Mouse (Mus musculus) hindbrain, embryonic 13.5 days (tissue): ENCODE data around the gene Fndc10. TPM values are rescaled to one million over a fixed set of nuclear protein-coding genes. Genes with fewer than 3 reads are reported as not detected.
A peak's percentile ranks its signal among the peaks of the same experiment; 100 is the strongest.
"Not testable (repeated sequence)": the region's sequence is repeated elsewhere in the genome, so short reads cannot be mapped to it uniquely, and the experiment has no call there.

ENCODE experiments used
- ATAC-seq: fragments of 200-750 bp; cut with Nextera tagmentation; 2 replicates; pipeline ENCODE4 v1.8.0; 2017; ENCODE audit warnings: moderate TSS enrichment; ENCODE audit not compliant: low FRiP score
- H3K27ac ChIP-seq: fragments of 300-500 bp; sonication (generic); 2 replicates; pipeline ENCODE4 v1.5.1; 2015; ENCODE audit warnings: inconsistent platforms, mild to moderate bottlenecking, moderate library complexity
- H3K27me3 ChIP-seq: fragments of 300-500 bp; sonication (generic); 2 replicates; pipeline ENCODE4 v1.6.1; 2015; ENCODE audit warnings: mild to moderate bottlenecking, inconsistent platforms
- H3K36me3 ChIP-seq: fragments of 300-500 bp; sonication (generic); 2 replicates; pipeline ENCODE4 v1.6.1; 2015; ENCODE audit warnings: mild to moderate bottlenecking, inconsistent platforms
- H3K4me1 ChIP-seq: fragments of 300-500 bp; sonication (generic); replicated peaks from 2 replicates; pipeline ENCODE4 v1.6.1; 2015; ENCODE audit warnings: inconsistent platforms
- H3K4me2 ChIP-seq: fragments of 300-500 bp; sonication (generic); 2 replicates; pipeline ENCODE4 v1.6.1; 2015; ENCODE audit warnings: inconsistent platforms, mild to moderate bottlenecking, moderate library complexity
- H3K4me3 ChIP-seq: fragments of 300-500 bp; sonication (generic); 2 replicates; pipeline ENCODE4 v1.5.1; 2015; ENCODE audit warnings: mild to moderate bottlenecking, inconsistent platforms
- H3K9ac ChIP-seq: fragments of 300-500 bp; sonication (generic); 2 replicates; pipeline ENCODE4 v1.6.1; 2015; ENCODE audit warnings: mild to moderate bottlenecking, inconsistent platforms
- H3K9me3 ChIP-seq: fragments of 300-500 bp; sonication (generic); 2 replicates; pipeline ENCODE4 v1.6.1; 2016; ENCODE audit warnings: inconsistent platforms
- WGBS: fragments of 180-500 bp; shearing (Covaris S2); methylation state at CpG from one replicate; pipeline ENCODE4 v1.1.7; 2015; 5-methylcytosine and 5-hydroxymethylcytosine counted together
- polyA plus RNA-seq: library from polyadenylated mRNA; unstranded; fragments of >200 nt; fragmentation: Nextera tagmentation; extraction: Ambion mirVana; gene quantifications from 2 replicates; pipeline ENCODE4 v1.2.1, GENCODE M21; 2015

Fndc10 gene
- 7.5 and 7.9 TPM in 2 replicates for polyA plus RNA-seq

DNA sequence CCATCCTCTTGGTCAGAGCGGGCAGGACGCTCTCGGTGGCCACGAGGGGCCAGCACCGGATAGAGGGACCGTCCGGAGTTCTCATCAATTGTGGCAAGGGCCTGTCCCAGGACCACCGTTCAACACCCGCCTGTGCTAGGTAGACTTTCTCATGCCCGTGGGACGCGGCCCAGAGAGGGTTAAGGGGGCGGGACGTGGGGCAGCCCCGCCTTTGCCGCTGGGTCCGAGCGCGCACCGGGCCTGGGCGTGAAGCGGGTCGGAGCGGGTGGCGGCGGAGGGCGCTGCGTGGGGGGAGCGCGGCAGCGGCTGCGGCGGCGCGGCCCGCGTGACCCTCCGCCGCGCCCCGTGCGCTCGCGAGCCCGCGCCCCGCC, at the start of gene Fndc10:
Gene Fndc10, plus strand, starts transcription at position 232 of the 371 bp plus-strand sequence.
- Histone ChIP-seq H3K9me3 (no peaks in the 10 kb centered on the region), H3K4me2 (peak within 1 kb of the TSS; percentile 90), H3K4me3 (peak within 1 kb of the TSS; percentile 65), H3K4me1 (peaks cover 28% of the 10 kb centered on the region), H3K36me3 (no peaks in the 10 kb centered on the region), H3K27ac (peak within 1 kb of the TSS; percentile 96), H3K9ac (peak within 1 kb of the TSS; percentile 86), H3K27me3 (peaks cover 23% of the 10 kb centered on the region)
- under 1% methylated on average over 36 of the region's 47 CpGs for WGBS
- peak; percentile 86 for ATAC-seq

GRCm38 (mm10) chr4:155645308-155645707, 48.8 kb upstream of the Fndc10 start, which contains the start of gene Gm10563:
Gene Gm10563, minus strand, starts transcription at chr4:155645408.
- not testable (repeated sequence) for H3K4me3 ChIP-seq, H3K9me3 ChIP-seq, H3K27me3 ChIP-seq, H3K27ac ChIP-seq, H3K4me2 ChIP-seq, H3K9ac ChIP-seq, H3K4me1 ChIP-seq, ATAC-seq
- WGBS: 97% methylated on average over 2 of the region's 2 CpGs
- peaks cover 89% of the 10 kb centered on the region for H3K36me3 ChIP-seq

GRCm38 (mm10) chr4:155645721-155646120, 48.4 kb upstream of the Fndc10 start:
- Histone ChIP-seq H3K27me3 (peaks cover 9% of the 10 kb centered on the region), H3K9ac (no peak overlapping the region), H3K36me3 (peaks cover 89% of the 10 kb centered on the region), H3K4me1 (no peaks in the 10 kb centered on the region), H3K9me3 (no peaks in the 10 kb centered on the region), H3K27ac (no peak overlapping the region), H3K4me3 (no peak overlapping the region), H3K4me2 (no peak overlapping the region)
- no peak for ATAC-seq
- 96% methylated on average over 5 of the region's 5 CpGs for WGBS

GRCm38 (mm10) chr4:155649355-155649754, 44.8 kb upstream of the Fndc10 start:
- WGBS: 92% methylated on average over 11 of the region's 11 CpGs

DNA sequence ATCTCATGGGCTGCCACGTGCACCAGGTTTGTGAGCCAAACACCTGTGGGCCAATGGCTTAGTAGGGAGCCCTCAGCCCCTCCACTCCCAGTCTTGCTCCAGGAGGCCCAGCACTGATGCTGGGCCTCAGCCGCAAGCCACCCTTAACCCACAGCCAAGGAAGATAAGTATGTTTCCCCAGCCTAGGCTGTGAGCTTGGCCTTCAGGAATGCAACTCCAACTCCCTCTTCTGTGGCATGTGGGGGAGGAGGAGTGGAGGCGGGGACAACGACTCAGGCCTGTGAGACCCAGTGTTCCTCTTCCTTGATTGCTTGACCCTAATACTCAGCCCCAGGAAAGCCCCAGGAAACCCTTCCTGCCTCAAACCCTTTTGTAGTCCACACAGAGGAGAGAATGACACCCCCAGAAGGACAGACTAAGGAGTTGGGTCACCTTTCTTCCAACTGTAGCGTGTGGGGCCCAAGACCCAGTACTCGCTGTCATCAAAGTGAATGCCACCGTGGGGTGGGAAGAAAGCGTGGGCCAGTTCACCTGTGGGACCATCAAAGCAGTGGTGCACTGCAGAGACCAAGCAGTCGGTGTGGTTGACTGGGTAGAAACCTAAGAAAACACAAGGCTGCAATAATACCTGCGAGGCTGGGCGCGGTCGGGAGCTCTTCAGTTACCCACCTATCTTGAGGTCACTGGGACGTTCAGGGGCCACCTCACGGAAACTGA, 42.4 kb upstream of the Fndc10 start:
- Histone ChIP-seq H3K9me3 (no peaks in the 10 kb centered on the region), H3K9ac (no peak overlapping the region), H3K27me3 (peaks cover 69% of the 10 kb centered on the region), H3K36me3 (peaks cover 70% of the 10 kb centered on the region), H3K4me1 (peaks cover 34% of the 10 kb centered on the region), H3K27ac (no peak overlapping the region), H3K4me2 (no peak overlapping the region), H3K4me3 (no peak overlapping the region)
- no peak for ATAC-seq
- 70% methylated on average over 15 of the region's 15 CpGs for WGBS

More at GRCm38 (mm10) chr4:155649355-155649754, 44.8 kb upstream of the Fndc10 start:
- H3K27ac ChIP-seq: no peak overlapping the region
- H3K4me2 ChIP-seq: no peak overlapping the region
- H3K4me1 ChIP-seq: peaks cover 22% of the 10 kb centered on the region
- ATAC-seq: no peak
- no peaks in the 10 kb centered on the region for H3K9me3 ChIP-seq
- H3K27me3 ChIP-seq: peaks cover 45% of the 10 kb centered on the region
- no peak overlapping the region for H3K9ac ChIP-seq
- H3K36me3 ChIP-seq: peaks cover 68% of the 10 kb centered on the region
- H3K4me3 ChIP-seq: no peak overlapping the region

DNA sequence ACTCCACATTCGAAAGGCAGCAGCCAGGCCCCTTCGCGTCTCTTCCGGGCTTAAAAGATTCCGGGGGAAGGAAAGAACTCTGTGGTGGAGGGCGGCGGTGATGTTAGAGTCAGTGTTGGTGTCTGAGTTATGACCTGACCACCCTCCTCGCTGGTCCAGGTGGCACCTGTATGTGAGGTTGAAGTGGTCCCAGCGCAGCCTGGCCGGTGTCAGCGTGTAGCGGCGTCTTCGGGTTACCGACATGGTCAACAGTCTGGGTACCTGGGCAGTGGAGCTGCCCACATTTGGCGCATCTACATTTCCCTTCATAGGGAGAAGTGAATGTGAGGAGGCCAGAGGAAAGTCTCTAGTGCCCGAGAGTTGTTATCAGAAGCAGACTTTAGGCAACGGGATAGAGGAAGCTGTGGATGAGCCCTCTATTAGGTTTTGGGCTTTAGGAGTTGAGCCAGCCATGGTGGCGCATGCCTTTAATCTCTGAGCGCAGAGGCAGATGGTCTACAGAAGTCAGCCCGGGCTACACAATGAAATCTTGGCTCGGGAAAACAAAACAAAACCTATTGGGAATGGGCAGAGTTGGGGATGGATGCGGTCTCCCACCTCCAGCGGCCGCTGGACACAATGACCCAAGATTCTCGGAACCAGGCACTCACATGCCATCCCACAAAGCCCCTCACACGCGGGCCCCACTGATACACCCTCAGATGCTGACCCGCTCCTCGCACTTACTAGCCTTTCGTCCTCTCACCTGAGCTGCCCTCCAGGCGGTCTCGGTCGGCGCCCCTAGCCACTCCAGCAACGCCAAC, 41.7 kb upstream of the Fndc10 start:
- Histone ChIP-seq H3K27me3 (peaks cover 73% of the 10 kb centered on the region), H3K4me2 (peak overlapping the region; percentile 66), H3K4me3 (peak overlapping the region; percentile 35), H3K9me3 (no peaks in the 10 kb centered on the region), H3K9ac (peak overlapping the region; percentile 71), H3K27ac (no peak overlapping the region), H3K36me3 (peaks cover 72% of the 10 kb centered on the region), H3K4me1 (peaks cover 34% of the 10 kb centered on the region)
- ATAC-seq: no peak
- WGBS: 24% methylated on average over 36 of the region's 36 CpGs

DNA sequence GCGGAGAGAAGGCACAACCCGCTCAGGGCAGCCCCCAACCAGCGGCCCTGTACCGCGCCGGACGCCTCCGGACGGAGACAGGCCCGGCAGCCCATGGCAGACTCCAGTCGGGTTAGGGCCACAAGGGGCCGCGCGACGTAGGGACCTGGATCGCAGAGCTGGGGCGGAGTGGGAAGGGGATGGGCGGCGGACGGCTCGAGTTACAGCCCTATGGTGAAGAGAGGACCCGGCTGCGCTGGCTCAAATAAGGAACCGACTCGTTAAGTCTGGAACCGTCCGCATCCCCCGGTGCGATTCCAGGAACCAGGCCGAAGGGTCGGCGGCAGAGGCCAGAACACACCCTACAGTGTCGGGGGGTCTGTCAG, 41.1 kb upstream of the Fndc10 start, which contains the start of gene Mmp23:
Gene Mmp23, minus strand, starts transcription at position 299 of the 365 bp plus-strand sequence.
- peak within 1 kb of the TSS; percentile 71 for H3K9ac ChIP-seq
- no peak within 1 kb of the TSS for H3K27ac ChIP-seq
- H3K4me2 ChIP-seq: peak within 1 kb of the TSS; percentile 66
- no peaks in the 10 kb centered on the region for H3K9me3 ChIP-seq
- peaks cover 73% of the 10 kb centered on the region for H3K27me3 ChIP-seq
- peaks cover 34% of the 10 kb centered on the region for H3K4me1 ChIP-seq
- peaks cover 71% of the 10 kb centered on the region for H3K36me3 ChIP-seq
- WGBS: under 1% methylated on average over 33 of the region's 33 CpGs
- peak; percentile 41; the same call in 1 of the 2 replicates for ATAC-seq
- H3K4me3 ChIP-seq: peak within 1 kb of the TSS; percentile 35

DNA sequence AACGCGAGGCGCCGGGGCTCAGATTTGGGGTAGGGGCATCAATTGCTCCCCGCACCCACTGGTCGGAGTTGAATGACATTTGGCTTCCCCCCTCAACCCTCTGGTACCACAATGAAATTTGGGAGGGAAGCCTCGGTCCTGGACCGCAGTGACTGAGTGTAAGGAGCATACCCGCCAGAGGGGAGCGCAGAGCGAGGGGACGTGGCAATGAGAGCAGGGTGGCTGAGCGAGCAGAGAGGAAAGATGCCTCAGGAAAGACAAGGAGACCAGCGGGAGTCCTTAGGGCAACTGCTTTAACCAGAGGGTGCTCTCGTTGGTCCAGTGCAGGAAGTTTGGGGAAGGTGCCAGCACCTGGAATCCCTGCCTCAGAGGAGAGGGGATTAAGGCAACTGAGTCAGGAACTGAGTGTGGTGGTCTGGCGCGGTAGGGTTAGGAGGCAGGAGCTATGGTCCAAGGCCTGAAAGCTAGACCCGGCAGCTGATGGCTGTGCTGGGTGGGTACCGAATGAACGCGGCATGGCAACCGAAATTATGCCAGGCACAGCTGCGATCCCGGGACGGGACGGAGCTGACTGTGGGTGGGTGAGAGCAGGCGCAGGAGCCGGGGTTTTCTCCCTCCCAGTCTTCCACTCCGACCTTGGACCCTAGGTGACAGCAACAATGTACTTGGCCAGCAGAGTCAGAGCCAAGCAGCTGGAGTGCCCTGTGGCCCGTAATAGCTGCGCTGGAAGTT, 40.5 kb upstream of the Fndc10 start:
- ATAC-seq: no peak
- Histone ChIP-seq H3K36me3 (peaks cover 71% of the 10 kb centered on the region), H3K4me1 (peaks cover 34% of the 10 kb centered on the region), H3K27ac (no peak overlapping the region), H3K9me3 (no peaks in the 10 kb centered on the region), H3K4me2 (peak overlapping the region; percentile 66), H3K9ac (peak overlapping the region; percentile 71), H3K4me3 (peak overlapping the region; percentile 35), H3K27me3 (peaks cover 73% of the 10 kb centered on the region)
- 2% methylated on average over 31 of the region's 31 CpGs for WGBS

DNA sequence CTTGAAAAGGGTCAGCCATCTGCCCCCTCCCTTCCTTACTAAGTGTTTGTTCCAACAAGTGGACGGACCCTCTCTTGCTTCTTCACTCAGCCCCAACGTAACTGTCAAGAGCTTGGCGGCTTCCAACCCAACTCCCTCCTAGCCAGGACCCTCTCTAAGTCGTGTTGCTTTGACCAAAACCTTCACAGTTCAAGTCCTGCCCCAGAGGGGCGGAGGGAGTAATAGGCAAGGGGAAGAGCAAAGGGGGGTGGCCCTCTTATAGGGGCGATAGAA, 40.0 kb upstream of the Fndc10 start:
- Histone ChIP-seq H3K27ac (no peak overlapping the region), H3K36me3 (peaks cover 71% of the 10 kb centered on the region), H3K4me2 (peak overlapping the region; percentile 66), H3K4me1 (peaks cover 34% of the 10 kb centered on the region), H3K4me3 (peak overlapping the region; percentile 35), H3K9me3 (no peaks in the 10 kb centered on the region), H3K27me3 (peaks cover 73% of the 10 kb centered on the region), H3K9ac (peak overlapping the region; percentile 71; the same call in 1 of the 2 replicates)
- WGBS: 3% methylated on average over 6 of the region's 6 CpGs
- ATAC-seq: no peak

- Histone ChIP-seq H3K4me1 (peaks cover 34% of the 10 kb centered on the region), H3K9me3 (no peaks in the 10 kb centered on the region), H3K4me2 (peak overlapping the region; percentile 66), H3K4me3 (peak overlapping the region; percentile 35), H3K9ac (peak overlapping the region; percentile 63), H3K36me3 (peaks cover 71% of the 10 kb centered on the region), H3K27me3 (peaks cover 73% of the 10 kb centered on the region), H3K27ac (no peak overlapping the region)
- 3% methylated on average over 52 of the region's 52 CpGs for WGBS
- ATAC-seq: peak; percentile 48
Measured at GRCm38 (mm10) chr4:155654456-155655298, 39.5 kb upstream of the Fndc10 start.

- 92% methylated on average over 13 of the region's 13 CpGs for WGBS
- H3K27ac ChIP-seq: no peak overlapping the region
- H3K4me2 ChIP-seq: no peak overlapping the region
- no peak overlapping the region for H3K4me3 ChIP-seq
- H3K9me3 ChIP-seq: no peaks in the 10 kb centered on the region
- no peak overlapping the region for H3K9ac ChIP-seq
- no peak for ATAC-seq
- H3K36me3 ChIP-seq: peaks cover 69% of the 10 kb centered on the region
- H3K4me1 ChIP-seq: peaks cover 34% of the 10 kb centered on the region
- H3K27me3 ChIP-seq: peaks cover 59% of the 10 kb centered on the region
Measured at GRCm38 (mm10) chr4:155656214-155656751, 37.9 kb upstream of the Fndc10 start.
